Comparison of ENCODE assay signal across 7 mouse cellular contexts in genomic region chr8:111644286-111645051, GRCm38 (mm10). TPM values are rescaled to one million over a fixed set of nuclear protein-coding genes. Genes with fewer than 3 reads are reported as not detected.
DNase-seq lines count a peak whose midpoint lies in the region; ATAC-seq and TF ChIP-seq lines count a peak whose summit lies in the region.
"Not testable (repeated sequence)": the region's sequence is repeated elsewhere in the genome, so short reads cannot be mapped to it uniquely, and the experiment has no call there.

No protein-coding gene starts in this region.

- H3K4me1 ChIP-seq in embryonic facial prominence, embryonic 12.5 days, result peaks cover 17% of the 10 kb centered on the region
- H3K4me1 ChIP-seq in heart, embryonic 13.5 days, result peaks cover 24% of the 10 kb centered on the region
- not testable (repeated sequence) for H3K4me1 ChIP-seq in kidney, adult 2 months (ENCODE audit: control insufficient read depth, insufficient read depth, low read length); midbrain, embryonic 12.5 days
- H3K4me1 ChIP-seq in liver, embryonic 13.5 days (replicated peaks), result peaks cover 55% of the 10 kb centered on the region

- not testable (repeated sequence) for TF ChIP-seq POLR2A in kidney, adult 2 months (IDR thresholded peaks at IDR 0.05; ENCODE audit: low read depth, low read length)

- 74% methylated on average over 12 of the region's 12 CpGs for WGBS in embryonic facial prominence, embryonic 12.5 days
- WGBS in heart, embryonic 13.5 days, result 64% methylated on average over 12 of the region's 12 CpGs
- 25% methylated on average over 12 of the region's 12 CpGs for WGBS in kidney, adult 2 months
- 17% methylated on average over 12 of the region's 12 CpGs for WGBS in liver, embryonic 13.5 days (ENCODE audit: insufficient replicate concordance)
- 75% methylated on average over 12 of the region's 12 CpGs for WGBS in midbrain, embryonic 12.5 days

- not testable (repeated sequence) for H3K9ac ChIP-seq in embryonic facial prominence, embryonic 12.5 days
- H3K9ac ChIP-seq in heart, embryonic 13.5 days, result peak overlapping the region; percentile 95
- H3K9ac ChIP-seq in liver, embryonic 13.5 days, result peak overlapping the region; percentile 85
- H3K9ac ChIP-seq in midbrain, embryonic 12.5 days (replicated peaks), result peak overlapping the region; percentile 88; the same call in 1 of the 2 replicates

- not testable (repeated sequence) for H3K9me3 ChIP-seq in embryonic facial prominence, embryonic 12.5 days; heart, embryonic 13.5 days; liver, embryonic 13.5 days (replicated peaks); midbrain, embryonic 12.5 days

- H3K36me3 ChIP-seq in embryonic facial prominence, embryonic 12.5 days; heart, embryonic 13.5 days; kidney, adult 2 months (ENCODE audit: control insufficient read depth, insufficient read depth, low read length); liver, embryonic 13.5 days; midbrain, embryonic 12.5 days: not testable (repeated sequence)

- peak overlapping the region; percentile 78 for H3K4me3 ChIP-seq in embryonic facial prominence, embryonic 12.5 days
- peak overlapping the region; percentile 90 for H3K4me3 ChIP-seq in heart, embryonic 13.5 days
- peak overlapping the region; percentile 75 for H3K4me3 ChIP-seq in kidney, adult 2 months (ENCODE audit: insufficient read depth, low read depth, low read length)
- H3K4me3 ChIP-seq in liver, embryonic 13.5 days (replicated peaks), result peak overlapping the region; percentile 79
- H3K4me3 ChIP-seq in midbrain, embryonic 12.5 days, result peak overlapping the region; percentile 88

- TF ChIP-seq CTCF in kidney, adult 2 months (conservative IDR thresholded peaks at IDR 0.05; ENCODE audit: insufficient read depth, insufficient read length, low read depth, low read length), result not testable (repeated sequence)

- not testable (repeated sequence) for H3K27me3 ChIP-seq in embryonic facial prominence, embryonic 12.5 days; heart, embryonic 13.5 days (replicated peaks); kidney, adult 2 months (replicated peaks; ENCODE audit: control insufficient read depth, insufficient read depth, low read length); liver, embryonic 13.5 days; midbrain, embryonic 12.5 days

- ATAC-seq in embryonic facial prominence, embryonic 12.5 days (ENCODE audit: insufficient number of reproducible peaks, insufficient read depth, low FRiP score, low TSS enrichment); heart, embryonic 13.5 days (ENCODE audit: extremely low read depth, insufficient number of reproducible peaks, low FRiP score, low TSS enrichment); liver, embryonic 13.5 days (ENCODE audit: low read depth); midbrain, embryonic 12.5 days (ENCODE audit: low FRiP score, low read depth): not testable (repeated sequence)

- not testable (repeated sequence) for H3K27ac ChIP-seq in embryonic facial prominence, embryonic 12.5 days
- peak overlapping the region; percentile 97 for H3K27ac ChIP-seq in heart, embryonic 13.5 days (replicated peaks)
- peak overlapping the region; percentile 98 for H3K27ac ChIP-seq in kidney, adult 2 months (ENCODE audit: insufficient read depth, low read depth, low read length)
- H3K27ac ChIP-seq in liver, embryonic 13.5 days, result peak overlapping the region; percentile 91
- H3K27ac ChIP-seq in midbrain, embryonic 12.5 days (replicated peaks), result 0 out of 2 replicates have a peak overlapping the region, but pooled peaks have one; percentile 92

- H3K4me2 ChIP-seq in embryonic facial prominence, embryonic 12.5 days (replicated peaks), result peak overlapping the region; percentile 52
- peak overlapping the region; percentile 83 for H3K4me2 ChIP-seq in heart, embryonic 13.5 days
- H3K4me2 ChIP-seq in liver, embryonic 13.5 days, result peak overlapping the region; percentile 99
- peak overlapping the region; percentile 60 for H3K4me2 ChIP-seq in midbrain, embryonic 12.5 days (replicated peaks)

- DNase-seq in T-cell, adult 2 months (ENCODE audit: low spot score), result peak; percentile 82
- peak; percentile 76 for DNase-seq in kidney, adult 2 months
- peak; percentile 49 for DNase-seq in liver, embryonic 13.5 days
- peak; percentile 83 to 87 for DNase-seq in spleen, postnatal 36 days (ENCODE audit: low spot score in 2 of 2)

RNA-seq across cellular contexts. Expression of gene Zfp1, which starts 1.3 kb away (rescaled TPM):
- polyA plus RNA-seq in embryonic facial prominence, embryonic 12.5 days (2016; fragmentation: Nextera tagmentation; extraction: Ambion mirVana), result 26.3 and 29.2 TPM in 2 replicates
- polyA plus RNA-seq in heart, embryonic 13.5 days (2015; fragmentation: Nextera tagmentation; extraction: Ambion mirVana), result 12.9 and 13.8 TPM in 2 replicates
- 6.6 and 7.5 TPM in 2 replicates for polyA plus RNA-seq in kidney, adult 2 months (2012; rRNA removed)
- polyA plus RNA-seq in liver, embryonic 13.5 days (2015; fragmentation: Nextera tagmentation; extraction: Ambion mirVana), result 5.7 and 6.0 TPM in 2 replicates
- 24.3 and 25.5 TPM in 2 replicates for polyA plus RNA-seq in midbrain, embryonic 12.5 days (2016; fragmentation: Nextera tagmentation; extraction: Ambion mirVana)

RNA-seq across cellular contexts. Expression of gene Ldhd, which starts 14.3 kb away (rescaled TPM):
- 0.29 and 0.52 TPM in 2 replicates for polyA plus RNA-seq in embryonic facial prominence, embryonic 12.5 days (2016; fragmentation: Nextera tagmentation; extraction: Ambion mirVana)
- 0.44 and 0.65 TPM in 2 replicates for polyA plus RNA-seq in heart, embryonic 13.5 days (2015; fragmentation: Nextera tagmentation; extraction: Ambion mirVana)
- 336 and 441 TPM in 2 replicates for polyA plus RNA-seq in kidney, adult 2 months (2012; rRNA removed)
- polyA plus RNA-seq in liver, embryonic 13.5 days (2015; fragmentation: Nextera tagmentation; extraction: Ambion mirVana), result 0.10 and 0.13 TPM in 2 replicates
- 0.41 and 0.46 TPM in 2 replicates for polyA plus RNA-seq in midbrain, embryonic 12.5 days (2016; fragmentation: Nextera tagmentation; extraction: Ambion mirVana)

RNA-seq across cellular contexts. Expression of gene Ctrb1, which starts 46.3 kb away (rescaled TPM):
- polyA plus RNA-seq in embryonic facial prominence, embryonic 12.5 days (2016; fragmentation: Nextera tagmentation; extraction: Ambion mirVana), result not detected in 2 replicates
- polyA plus RNA-seq in heart, embryonic 13.5 days (2015; fragmentation: Nextera tagmentation; extraction: Ambion mirVana), result 1.9 TPM in 1 of 2 replicates, not detected in the other
- 0.17 and 0.29 TPM in 2 replicates for polyA plus RNA-seq in kidney, adult 2 months (2012; rRNA removed)
- polyA plus RNA-seq in liver, embryonic 13.5 days (2015; fragmentation: Nextera tagmentation; extraction: Ambion mirVana), result 1.5 and 2.9 TPM in 2 replicates
- not detected in 2 replicates for polyA plus RNA-seq in midbrain, embryonic 12.5 days (2016; fragmentation: Nextera tagmentation; extraction: Ambion mirVana)

Comparison
In these comparisons a context has a peak if more than half of its experiments do, and no peak if none do; other contexts are left out.
1. RNA of gene Ldhd, which starts 14.3 kb away (polyA plus RNA-seq): 336 to 441 TPM in kidney, adult 2 months; 0.44 to 0.65 TPM in heart, embryonic 13.5 days, 0.41 to 0.46 TPM in midbrain, embryonic 12.5 days, 0.29 to 0.52 TPM in embryonic facial prominence, embryonic 12.5 days and 0.10 to 0.13 TPM in liver, embryonic 13.5 days; every median in the first group is over 100 times any median in the second.
2. Peak in every context shown above with its lines, with median percentiles within 50 percentile points of each other: DNase-seq, H3K4me2 ChIP-seq and H3K4me3 ChIP-seq.